Mouse (Mus musculus) layer of hippocampus, postnatal 10 days (tissue): ENCODE data around the gene Olfr460. TPM values are rescaled to one million over a fixed set of nuclear protein-coding genes. Genes with fewer than 3 reads are reported as not detected.
A peak's percentile ranks its signal among the peaks of the same experiment; 100 is the strongest.
"Not testable (repeated sequence)": the region's sequence is repeated elsewhere in the genome, so short reads cannot be mapped to it uniquely, and the experiment has no call there.

ENCODE experiments used
- DNase-seq, 2 experiments: peaks; one replicate each; pipeline ENCODE4 v3.0.0; 2021; ENCODE audit warnings: low spot score in 2 of 2
- long read RNA-seq: library from polyadenylated mRNA; stranded (forward); transcript quantifications from one replicate; pipeline ENCODE4 v2.0.0, GENCODE M21; 2023
- total RNA-seq, 2 experiments: library from RNA; stranded (reverse); gene quantifications; 2 replicates each; pipeline ENCODE4 v1.2.3; 2021

The Olfr460 gene
- total RNA-seq = not detected
- long read RNA-seq = 0 reads

DNA sequence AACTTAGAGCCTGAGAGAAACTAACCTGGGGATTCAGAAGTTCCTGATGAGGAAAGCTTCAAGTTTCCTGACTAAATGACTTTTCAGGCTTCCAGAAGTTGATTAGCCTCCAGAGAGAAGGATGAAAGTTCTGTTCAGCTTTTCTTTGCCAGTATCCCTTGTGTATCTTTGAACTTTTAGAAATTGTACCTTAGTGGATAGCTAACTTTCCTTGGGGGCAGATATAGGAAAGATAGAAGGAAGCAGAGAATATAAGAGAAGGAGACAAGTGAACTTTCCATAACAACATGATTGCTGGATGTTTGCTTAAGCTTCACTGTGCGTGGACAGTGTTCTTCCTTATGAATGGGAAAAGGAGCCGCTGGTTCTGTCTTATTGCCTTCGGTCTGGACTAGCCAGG, at the start of gene Olfr460:
TSS of gene Olfr460 (plus strand) at position 301 of the 400 bp plus-strand sequence.
- DNase-seq = no peak

DNA sequence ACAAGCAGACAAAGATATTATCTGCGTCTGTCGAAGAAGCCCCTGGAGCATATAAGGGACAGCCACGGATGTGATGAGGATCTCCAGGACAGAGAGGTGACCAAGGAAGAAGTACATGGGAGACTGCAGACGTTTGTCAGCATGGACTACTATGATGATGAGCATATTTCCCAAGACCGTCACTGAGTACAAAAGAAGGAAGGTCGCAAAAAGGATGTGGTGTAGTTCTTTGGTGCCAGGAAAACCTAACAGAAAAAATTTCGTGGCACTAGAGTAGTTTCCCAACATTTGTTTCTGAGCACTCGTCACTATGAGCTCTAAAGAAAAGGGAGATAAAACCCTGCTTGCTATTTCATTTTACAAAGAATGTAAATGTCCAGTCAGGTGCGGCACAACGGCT, 24.6 kb upstream of the Olfr460 start:
- no peak for DNase-seq

DNA sequence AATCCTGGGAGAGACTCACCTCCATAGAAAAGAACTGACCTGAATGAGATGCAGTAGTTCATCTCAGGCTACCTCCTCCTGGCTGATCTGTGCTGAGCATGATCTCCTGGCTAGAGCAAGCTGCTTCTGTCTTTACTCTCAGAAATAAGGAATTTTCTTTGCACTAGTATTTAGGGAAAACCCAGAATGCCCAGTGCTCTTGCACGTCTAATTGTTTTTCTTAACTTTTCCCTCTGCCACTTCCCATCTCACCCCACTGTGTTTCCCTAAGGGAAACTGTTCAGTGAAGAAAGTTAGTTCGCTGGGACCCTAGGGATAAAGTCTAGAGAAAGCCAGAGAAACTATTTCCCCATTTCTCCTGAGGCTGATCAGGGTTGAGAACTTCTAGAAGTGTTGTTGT, 14.3 kb upstream of the Olfr460 start, which contains the start of gene Olfr461:
TSS of gene Olfr461 (minus strand) at position 101 of the 400 bp plus-strand sequence.
- no peak for DNase-seq

DNA sequence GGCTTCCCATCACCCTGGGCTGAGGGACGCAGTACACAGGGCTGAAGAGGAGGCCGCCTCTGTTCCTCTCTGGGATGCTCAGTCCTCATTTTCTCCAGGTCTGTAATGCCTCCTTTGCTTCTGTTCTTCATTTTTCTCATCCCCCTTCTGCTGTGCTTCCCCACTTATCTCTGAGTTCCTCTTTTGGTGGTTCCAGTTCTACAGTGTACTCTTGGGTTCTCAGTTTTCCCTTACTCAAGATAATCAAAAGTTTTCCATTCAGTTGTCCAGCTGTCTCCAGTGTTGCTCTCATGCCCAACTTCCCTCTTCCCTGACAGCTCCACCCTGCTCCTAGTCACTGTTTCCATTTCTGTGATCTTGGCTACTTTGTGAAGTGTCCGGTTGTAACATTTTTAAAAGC, 4.3 kb downstream of the Olfr460 start:
- DNase-seq = no peak

DNA sequence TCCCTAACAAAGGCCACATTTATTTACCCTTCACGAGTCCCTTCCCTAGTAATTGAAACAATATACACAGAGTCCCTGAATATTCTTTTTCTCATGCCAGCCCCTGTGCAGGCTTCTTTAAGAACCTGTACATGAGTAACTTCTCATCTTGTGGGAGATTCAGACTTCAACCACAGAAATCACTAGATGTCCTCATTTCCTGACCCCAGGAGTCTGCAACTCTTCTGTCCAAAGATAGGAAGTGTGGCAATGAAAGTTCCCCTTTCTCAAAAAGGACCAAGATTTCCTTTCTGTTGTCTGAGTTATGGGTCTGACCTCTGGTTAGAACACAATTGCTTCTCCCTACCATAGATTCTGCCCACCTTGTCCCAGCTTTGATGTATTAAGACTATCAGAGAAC, 7.0 kb downstream of the Olfr460 start:
- no peak for DNase-seq

DNA sequence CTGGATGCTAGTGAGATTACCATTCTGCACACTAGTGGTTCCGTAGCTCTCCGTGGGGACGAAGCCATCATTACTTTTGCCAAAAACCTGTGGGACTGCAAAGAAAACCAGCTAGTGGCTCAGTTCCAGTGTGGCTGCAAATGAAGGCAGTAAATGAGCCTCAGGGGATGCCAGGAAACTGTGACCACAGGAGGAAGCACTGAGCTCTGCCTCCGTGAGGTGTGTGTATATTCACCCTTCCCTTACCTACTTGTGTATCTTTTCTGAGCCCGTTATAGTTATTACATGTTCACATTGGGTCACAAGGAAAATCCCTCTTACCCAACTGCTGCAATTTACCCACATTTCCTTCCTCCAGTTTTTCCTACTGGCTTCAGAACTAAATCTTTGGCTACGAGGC, 15.0 kb downstream of the Olfr460 start:
- DNase-seq = no peak

DNA sequence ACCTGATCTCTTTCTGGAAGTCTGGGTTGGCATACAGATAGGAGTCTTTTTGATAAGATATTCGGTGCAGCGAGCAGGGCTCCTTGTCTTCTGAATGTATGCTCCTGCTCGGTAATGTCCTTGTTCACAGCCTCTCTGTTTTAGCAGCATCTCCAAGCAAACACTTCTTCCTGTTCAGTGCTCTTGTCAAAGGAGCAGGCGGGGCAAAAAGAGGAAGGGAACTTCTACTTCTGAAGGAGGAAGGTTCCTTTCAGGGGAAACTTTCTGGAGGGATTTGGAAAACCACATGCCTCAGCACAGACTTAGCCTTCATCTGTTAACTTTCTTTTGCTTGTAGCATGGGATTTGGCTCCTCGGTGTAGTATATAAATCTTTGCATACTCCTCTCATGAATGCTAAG, 16.4 kb downstream of the Olfr460 start, which contains the start of gene Clec5a:
TSS of gene Clec5a (minus strand) at position 177 of the 400 bp plus-strand sequence.
- DNase-seq = no peak

DNA sequence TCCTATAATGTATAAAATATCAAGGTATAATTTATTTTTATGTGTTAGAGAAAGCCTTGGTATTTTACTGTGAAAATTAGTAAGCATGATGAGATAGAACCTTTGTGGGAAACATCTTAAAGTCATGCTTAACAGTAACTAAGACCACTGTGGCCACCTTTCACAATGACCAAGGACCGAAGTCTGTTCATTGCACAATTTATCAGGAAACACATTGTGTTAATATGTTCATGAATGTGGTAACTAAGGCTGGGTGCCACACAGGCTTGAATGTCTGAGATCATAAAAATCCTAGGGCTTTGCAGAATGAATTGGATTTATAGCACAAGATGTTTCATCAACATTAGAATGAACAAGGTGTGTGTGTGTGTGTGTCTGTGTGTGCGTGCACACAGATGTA, 19.1 kb downstream of the Olfr460 start:
- DNase-seq = no peak

DNA sequence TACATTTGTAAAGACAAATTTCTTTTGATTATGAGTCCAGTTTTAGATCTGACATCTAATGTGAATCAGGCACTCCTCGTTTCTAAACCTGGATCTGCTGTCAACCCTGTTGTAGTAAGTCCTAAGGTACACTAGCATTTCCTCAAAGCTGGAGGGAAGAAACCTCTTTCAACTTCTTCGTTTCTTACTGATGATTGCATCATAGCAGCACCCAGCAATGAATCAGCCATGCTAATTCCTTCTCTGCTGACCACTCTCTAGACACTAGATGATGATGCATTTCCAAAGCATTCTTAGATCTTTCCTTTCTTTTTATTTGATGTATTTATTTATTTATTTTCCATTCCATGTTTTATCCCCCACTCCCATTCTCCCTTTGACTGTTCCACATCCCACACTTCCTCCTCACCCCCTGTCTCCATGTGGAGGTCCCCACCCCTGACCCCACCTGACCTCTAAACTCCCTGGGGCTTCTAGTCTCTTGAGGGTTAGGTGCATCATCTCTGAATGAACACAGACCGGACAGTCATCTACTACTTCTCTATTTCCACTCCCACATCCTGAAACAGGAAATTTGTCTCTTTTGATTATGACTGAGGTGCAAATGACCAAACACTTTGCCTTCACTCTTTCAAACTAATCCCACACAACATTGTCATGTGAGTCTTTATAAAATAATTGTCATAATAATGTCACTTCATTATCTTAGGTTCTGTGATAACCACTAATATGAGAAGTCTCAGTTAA, 25.7 kb downstream of the Olfr460 start:
- DNase-seq = no peak

DNA sequence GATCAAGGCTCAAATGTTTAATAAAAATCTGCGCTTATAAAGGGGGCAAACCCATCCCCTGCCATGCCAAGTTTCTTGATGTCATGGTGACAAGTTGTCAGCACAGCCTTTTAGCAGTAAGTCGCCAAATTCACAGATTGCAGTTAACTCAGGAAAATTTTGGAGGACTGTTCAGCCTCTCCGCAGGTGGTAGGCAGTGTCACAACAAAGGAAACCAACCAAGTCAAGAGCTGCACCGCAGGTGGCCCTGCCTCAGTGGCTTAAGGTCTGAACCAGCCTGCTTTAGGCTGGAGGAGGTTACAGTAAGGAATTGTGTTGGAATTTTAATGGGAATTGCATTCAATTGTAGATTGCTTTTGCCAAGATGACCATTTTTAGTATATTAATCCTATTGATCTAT, 29.3 kb downstream of the Olfr460 start:
- DNase-seq = not testable (repeated sequence)

DNA sequence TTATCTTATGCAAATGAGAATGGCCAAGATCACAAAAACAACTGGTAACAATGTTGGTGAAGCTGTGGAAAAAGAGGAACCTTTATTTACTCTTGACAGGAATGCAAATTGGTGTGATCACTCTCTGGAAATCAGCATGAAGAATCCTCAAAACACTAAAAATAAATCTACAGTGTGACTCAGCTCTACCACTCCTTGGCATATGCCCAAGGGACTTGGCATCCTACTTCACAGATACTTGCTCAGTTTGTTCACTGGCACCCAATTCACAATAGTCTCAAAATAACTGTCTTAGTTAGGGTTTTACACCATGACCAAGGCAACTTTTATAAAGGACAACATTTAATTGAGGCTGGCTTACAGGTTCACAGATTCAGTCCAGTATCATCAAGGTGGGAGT, 38.1 kb downstream of the Olfr460 start:
- peak; percentile 27 to 49 for DNase-seq

DNA sequence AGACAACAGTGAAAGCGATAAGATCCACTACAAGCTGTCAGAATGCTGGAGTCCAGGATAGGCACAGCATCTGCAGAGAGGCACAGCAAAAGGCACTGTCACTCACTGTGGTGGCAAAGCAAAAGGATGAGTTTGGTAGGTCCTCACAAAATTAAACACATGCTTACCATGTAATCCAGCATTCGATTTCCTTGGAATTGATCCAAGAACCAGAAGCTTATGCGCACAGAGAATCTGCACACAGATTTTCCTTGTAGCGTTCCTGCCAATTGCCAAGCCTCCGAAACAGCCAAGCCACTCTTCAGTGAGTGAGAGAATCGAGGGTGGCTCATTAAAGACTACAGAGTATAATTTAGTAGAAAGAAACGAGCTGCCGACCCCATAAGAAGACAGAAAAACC, 41.0 kb downstream of the Olfr460 start:
- peak; percentile 28 to 34 for DNase-seq

DNA sequence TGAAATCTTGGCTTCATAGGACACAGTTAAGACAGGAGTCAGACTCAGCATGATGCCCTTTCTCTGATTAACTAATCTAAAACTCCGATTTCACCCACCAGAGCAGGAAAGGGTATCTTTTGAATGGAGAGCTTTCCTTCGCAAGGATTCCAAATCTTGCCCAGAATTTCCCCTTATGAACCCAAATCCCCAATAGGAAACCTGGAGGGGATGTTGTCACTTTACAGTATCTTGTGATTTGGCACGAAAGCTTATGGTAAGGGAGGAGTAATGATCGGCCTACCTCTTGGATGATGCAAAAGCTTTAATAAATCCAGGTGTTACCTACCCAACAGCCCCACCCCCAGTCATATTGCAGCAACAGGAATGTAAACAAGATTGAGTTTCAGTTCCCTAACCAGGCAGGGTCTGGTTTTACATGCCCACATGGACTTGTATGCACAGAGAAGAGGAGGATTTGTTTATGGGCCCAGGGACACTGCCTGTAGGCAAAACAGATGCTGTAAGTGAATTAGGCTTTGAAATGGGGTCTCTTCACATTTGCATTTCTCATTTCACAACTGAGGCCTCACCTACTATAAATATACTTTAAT, 44.1 kb downstream of the Olfr460 start, which contains the start of gene Tas2r138:
TSS of gene Tas2r138 (minus strand) at position 51 of the 593 bp plus-strand sequence.
- no peak for DNase-seq

DNA sequence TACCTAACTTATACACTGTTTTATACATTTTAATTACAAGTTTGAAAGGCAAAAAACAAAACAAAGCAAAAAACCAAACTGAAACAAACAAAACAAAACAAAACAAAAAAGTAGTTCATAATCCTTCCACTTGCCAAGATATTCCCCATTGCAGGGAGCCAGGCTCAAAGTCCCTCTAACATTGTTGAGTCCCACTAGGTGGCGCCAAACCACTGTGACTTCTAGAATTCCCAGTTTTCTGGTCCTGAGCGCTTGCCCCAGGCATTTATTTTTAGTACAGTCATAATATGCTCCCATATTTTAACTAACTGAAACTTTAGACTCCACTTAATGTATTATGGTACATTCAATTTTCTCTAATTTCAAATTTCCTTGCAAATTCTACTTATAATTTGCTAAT, 48.7 kb downstream of the Olfr460 start:
- peak; percentile 76 to 85 for DNase-seq

Other genes with a start within 250 kb of the Olfr460 start
- gene Agk, start 244.3 kb upstream of the Olfr460 start, total RNA-seq = 10 to 100 TPM; 57.1 to 63.5 TPM
- gene E330009J07Rik, start 133.4 kb upstream of the Olfr460 start, total RNA-seq = 10 to 100 TPM; 35.6 to 39.5 TPM
- gene Wee2, start 130.4 kb upstream of the Olfr460 start, total RNA-seq = not detected
- 10 to 100 TPM; 36.9 to 37.5 TPM for gene Ssbp1, start 98.1 kb upstream of the Olfr460 start, total RNA-seq
- not detected for gene Tas2r137, start 78.3 kb upstream of the Olfr460 start, total RNA-seq
- gene Tas2r108, start 76.0 kb upstream of the Olfr460 start, total RNA-seq = not detected
- not detected for gene Prss37, start 50.0 kb upstream of the Olfr460 start, total RNA-seq
- gene Olfr461, start 14.4 kb upstream of the Olfr460 start, total RNA-seq = not detected
- under 1 TPM in 1 of 2 experiments, not detected in 1; 0.39 TPM for gene Clec5a, start 16.3 kb downstream of the Olfr460 start, total RNA-seq
- gene Tas2r138, start 43.8 kb downstream of the Olfr460 start, total RNA-seq = not detected
- 1 to 10 TPM in 1 of 2 experiments, under 1 TPM in 1; 0.62 to 1.3 TPM for gene Mgam, start 59.3 kb downstream of the Olfr460 start, total RNA-seq